Mouse (Mus musculus): Measurements from ENCODE around the gene BC049715. TPM values are rescaled to one million over a fixed set of nuclear protein-coding genes. Genes with fewer than 3 reads are reported as not detected.
A peak's percentile ranks its signal among the peaks of the same experiment; 100 is the strongest.

BC049715 gene
- polyA plus RNA-seq, 1 experiment from 2014 or later, result 2.7 TPM

DNA sequence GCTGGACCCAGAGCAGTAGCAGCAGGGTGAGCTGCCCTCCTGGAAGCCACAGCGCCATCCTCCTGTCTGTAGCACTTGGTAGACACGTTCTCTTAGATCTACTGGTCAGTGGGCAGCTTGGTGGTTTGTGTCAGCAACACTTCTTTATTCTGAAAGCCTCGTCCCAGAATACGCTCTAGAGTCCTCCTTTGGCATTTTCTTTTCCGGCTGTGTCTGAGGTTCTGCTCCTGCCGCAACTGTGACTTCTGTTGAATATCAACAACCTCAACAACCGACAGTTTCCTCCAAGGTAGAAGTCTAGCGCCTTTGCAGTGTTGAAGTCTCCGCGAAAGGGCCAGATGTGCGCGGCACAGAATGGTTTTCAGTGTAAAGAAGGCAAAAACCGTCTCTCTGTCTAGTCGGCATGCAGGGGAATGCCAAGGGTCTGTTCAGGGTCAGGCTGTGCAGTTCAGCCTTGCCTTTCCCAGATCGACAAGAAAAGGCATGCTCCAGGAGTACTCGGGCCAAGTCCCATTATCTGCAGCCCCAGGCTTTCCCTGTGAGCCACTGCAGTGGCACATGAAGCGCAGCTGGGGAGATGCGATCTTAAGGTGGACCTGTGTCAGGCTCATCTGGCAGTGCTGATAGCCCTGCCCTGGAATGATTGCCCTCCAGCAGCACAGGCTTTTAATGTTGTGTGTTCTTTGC lies 29.9 kb downstream of the BC049715 start, which contains the start of gene Art4:
Art4 (minus strand) TSS at position 548 of the 687 bp plus-strand sequence.
- Histone ChIP-seq H3K4me3 (ENCODE audit: low read depth, low read length) (no peak within 1 kb of the TSS), H3K4me2 (ENCODE audit: low read depth, severe bottlenecking) (no peak within 1 kb of the TSS), H3K4me1 (ENCODE audit: control insufficient read depth, insufficient read depth, low read length) (peaks cover 8% of the 10 kb centered on the region; the same call in 1 of the 2 replicates), H3K27me3 (ENCODE audit: control insufficient read depth, insufficient read depth, low read length) (no peaks in the 10 kb centered on the region), H3K9ac (ENCODE audit: low read length) (0 out of 2 replicates have a peak within 1 kb of the TSS, but pooled peaks have one; percentile 14), H3K9me3 (ENCODE audit: control insufficient read depth, low read length) (no peaks in the 10 kb centered on the region), H3K27ac (replicated peaks; ENCODE audit: low read depth, low read length) (no peak within 1 kb of the TSS), H3K36me3 (ENCODE audit: control insufficient read depth, insufficient read depth, low read length) (no peaks in the 10 kb centered on the region)
- DNase-seq (ENCODE audit: low spot score), result peak; percentile 33
- WGBS, result 63% methylated on average over 18 of the region's 18 CpGs
- ATAC-seq (ENCODE audit: insufficient number of reproducible peaks, low FRiP score, low TSS enrichment, low read depth), result no peak

DNA sequence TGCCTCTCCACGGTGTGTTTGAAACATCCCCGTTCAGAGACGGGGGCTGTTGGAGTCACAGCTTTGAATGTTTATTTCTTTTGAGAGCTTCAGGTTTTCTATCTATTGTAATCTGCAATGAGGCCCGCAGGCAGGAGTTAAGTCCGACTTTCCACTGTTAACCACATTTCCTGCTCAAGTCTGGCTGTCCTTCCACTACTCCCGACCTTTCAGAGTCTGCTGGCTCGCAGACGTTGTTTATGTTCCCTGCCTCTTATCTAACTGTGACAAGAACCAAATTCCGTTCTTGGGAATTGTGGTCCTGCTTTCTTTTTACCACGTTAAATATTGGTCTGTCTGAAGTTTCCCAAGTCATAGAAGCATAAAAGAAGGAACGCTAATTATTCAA lies 30.4 kb downstream of the BC049715 start:
- Histone ChIP-seq H3K4me3 (ENCODE audit: low read depth, low read length) (no peak overlapping the region), H3K4me1 (ENCODE audit: control insufficient read depth, insufficient read depth, low read length) (peaks cover 4% of the 10 kb centered on the region; the same call in 1 of the 2 replicates), H3K4me2 (ENCODE audit: low read depth, severe bottlenecking) (no peak overlapping the region), H3K9me3 (ENCODE audit: control insufficient read depth, low read length) (no peaks in the 10 kb centered on the region), H3K27ac (replicated peaks; ENCODE audit: low read depth, low read length) (no peak overlapping the region), H3K27me3 (ENCODE audit: control insufficient read depth, insufficient read depth, low read length) (no peaks in the 10 kb centered on the region), H3K9ac (ENCODE audit: low read length) (no peak overlapping the region), H3K36me3 (ENCODE audit: control insufficient read depth, insufficient read depth, low read length) (no peaks in the 10 kb centered on the region)
- 24% methylated on average over 11 of the region's 11 CpGs for WGBS
- no peak for DNase-seq (ENCODE audit: low spot score)
- no peak for ATAC-seq (ENCODE audit: insufficient number of reproducible peaks, low FRiP score, low TSS enrichment, low read depth)

GRCm38 (mm10) chr6:136858420-136858819 lies 31.0 kb downstream of the BC049715 start:
- DNase-seq (ENCODE audit: low spot score) (no peak), ATAC-seq (ENCODE audit: insufficient number of reproducible peaks, low FRiP score, low TSS enrichment, low read depth) (no peak)
- no peak overlapping the region for H3K4me2 ChIP-seq (ENCODE audit: low read depth, severe bottlenecking)
- H3K36me3 ChIP-seq (ENCODE audit: control insufficient read depth, insufficient read depth, low read length), result no peaks in the 10 kb centered on the region
- no peak overlapping the region for H3K9ac ChIP-seq (ENCODE audit: low read length)
- H3K9me3 ChIP-seq (ENCODE audit: control insufficient read depth, low read length), result no peaks in the 10 kb centered on the region
- 75% methylated on average over 8 of the region's 8 CpGs for WGBS
- no peaks in the 10 kb centered on the region for H3K27me3 ChIP-seq (ENCODE audit: control insufficient read depth, insufficient read depth, low read length)
- H3K4me3 ChIP-seq (ENCODE audit: low read depth, low read length), result no peak overlapping the region
- peaks cover 3% of the 10 kb centered on the region; the same call in 1 of the 2 replicates for H3K4me1 ChIP-seq (ENCODE audit: control insufficient read depth, insufficient read depth, low read length)
- no peak overlapping the region for H3K27ac ChIP-seq (replicated peaks; ENCODE audit: low read depth, low read length)

DNA sequence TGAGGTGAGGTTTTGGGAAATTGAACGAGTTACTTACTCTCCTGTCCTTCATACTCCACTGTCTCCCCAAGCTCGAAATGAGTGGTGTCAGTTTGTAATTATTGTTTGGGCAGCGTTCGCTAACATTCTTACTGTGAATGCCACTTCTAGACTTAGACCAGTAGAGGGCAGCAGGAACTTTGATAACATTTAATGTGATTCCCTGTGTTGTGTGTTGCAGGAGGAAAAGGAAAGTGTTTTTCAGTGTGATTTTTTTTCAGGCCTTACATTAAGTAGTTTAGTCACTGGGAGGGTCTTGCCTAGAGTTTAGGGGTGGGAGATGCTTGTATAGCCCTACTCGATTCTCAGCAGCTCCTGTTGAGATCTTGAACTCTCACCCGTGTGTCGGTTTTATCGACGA lies 33.6 kb downstream of the BC049715 start:
- no peaks in the 10 kb centered on the region for H3K27me3 ChIP-seq (ENCODE audit: control insufficient read depth, insufficient read depth, low read length)
- no peak overlapping the region for H3K4me2 ChIP-seq (ENCODE audit: low read depth, severe bottlenecking)
- peaks cover 3% of the 10 kb centered on the region; the same call in 1 of the 2 replicates for H3K4me1 ChIP-seq (ENCODE audit: control insufficient read depth, insufficient read depth, low read length)
- H3K36me3 ChIP-seq (ENCODE audit: control insufficient read depth, insufficient read depth, low read length), result no peaks in the 10 kb centered on the region
- ATAC-seq (ENCODE audit: insufficient number of reproducible peaks, low FRiP score, low TSS enrichment, low read depth) (no peak), DNase-seq (ENCODE audit: low spot score) (peak; percentile 34)
- 47% methylated on average over 9 of the region's 9 CpGs for WGBS
- no peak overlapping the region for H3K4me3 ChIP-seq (ENCODE audit: low read depth, low read length)
- no peaks in the 10 kb centered on the region for H3K9me3 ChIP-seq (ENCODE audit: control insufficient read depth, low read length)
- H3K27ac ChIP-seq (replicated peaks; ENCODE audit: low read depth, low read length), result no peak overlapping the region
- no peak overlapping the region for H3K9ac ChIP-seq (ENCODE audit: low read length)

GRCm38 (mm10) chr6:136865360-136865759 lies 37.9 kb downstream of the BC049715 start:
- Histone ChIP-seq H3K9me3 (ENCODE audit: control insufficient read depth, low read length) (no peaks in the 10 kb centered on the region), H3K4me2 (ENCODE audit: low read depth, severe bottlenecking) (no peak overlapping the region), H3K4me3 (ENCODE audit: low read depth, low read length) (no peak overlapping the region), H3K36me3 (ENCODE audit: control insufficient read depth, insufficient read depth, low read length) (no peaks in the 10 kb centered on the region), H3K27ac (replicated peaks; ENCODE audit: low read depth, low read length) (no peak overlapping the region), H3K4me1 (ENCODE audit: control insufficient read depth, insufficient read depth, low read length) (no peaks in the 10 kb centered on the region), H3K9ac (ENCODE audit: low read length) (no peak overlapping the region), H3K27me3 (ENCODE audit: control insufficient read depth, insufficient read depth, low read length) (no peaks in the 10 kb centered on the region)
- DNase-seq (ENCODE audit: low spot score) (no peak), ATAC-seq (ENCODE audit: insufficient number of reproducible peaks, low FRiP score, low TSS enrichment, low read depth) (no peak)
- WGBS, result 90% methylated on average over 5 of the region's 5 CpGs

- Histone ChIP-seq H3K4me3 (ENCODE audit: low read depth, low read length) (no peak overlapping the region), H3K36me3 (ENCODE audit: control insufficient read depth, insufficient read depth, low read length) (no peaks in the 10 kb centered on the region), H3K27me3 (ENCODE audit: control insufficient read depth, insufficient read depth, low read length) (no peaks in the 10 kb centered on the region), H3K9ac (ENCODE audit: low read length) (no peak overlapping the region), H3K4me1 (ENCODE audit: control insufficient read depth, insufficient read depth, low read length) (no peaks in the 10 kb centered on the region), H3K4me2 (ENCODE audit: low read depth, severe bottlenecking) (no peak overlapping the region), H3K27ac (replicated peaks; ENCODE audit: low read depth, low read length) (no peak overlapping the region), H3K9me3 (ENCODE audit: control insufficient read depth, low read length) (no peaks in the 10 kb centered on the region)
- ATAC-seq (ENCODE audit: insufficient number of reproducible peaks, low FRiP score, low TSS enrichment, low read depth), result no peak
- no peak for DNase-seq (ENCODE audit: low spot score)
- WGBS, result 74% methylated on average over 4 of the region's 4 CpGs
These were observed 38.7 kb downstream of the BC049715 start for GRCm38 (mm10) chr6:136866150-136866549.

- 80% methylated on average over 5 of the region's 5 CpGs for WGBS
- Histone ChIP-seq H3K4me2 (ENCODE audit: low read depth, severe bottlenecking) (no peak overlapping the region), H3K27me3 (ENCODE audit: control insufficient read depth, insufficient read depth, low read length) (no peaks in the 10 kb centered on the region), H3K4me3 (ENCODE audit: low read depth, low read length) (no peak overlapping the region), H3K4me1 (ENCODE audit: control insufficient read depth, insufficient read depth, low read length) (no peaks in the 10 kb centered on the region), H3K9me3 (ENCODE audit: control insufficient read depth, low read length) (no peaks in the 10 kb centered on the region), H3K27ac (replicated peaks; ENCODE audit: low read depth, low read length) (no peak overlapping the region), H3K9ac (ENCODE audit: low read length) (no peak overlapping the region), H3K36me3 (ENCODE audit: control insufficient read depth, insufficient read depth, low read length) (no peaks in the 10 kb centered on the region)
- DNase-seq (ENCODE audit: low spot score) (no peak), ATAC-seq (ENCODE audit: insufficient number of reproducible peaks, low FRiP score, low TSS enrichment, low read depth) (no peak)
These were observed 41.5 kb downstream of the BC049715 start for GRCm38 (mm10) chr6:136868921-136869320.

GRCm38 (mm10) chr6:136874599-136874998 lies 47.2 kb downstream of the BC049715 start:
- 83% methylated on average over 8 of the region's 8 CpGs for WGBS
- H3K27ac ChIP-seq (replicated peaks; ENCODE audit: low read depth, low read length), result no peak overlapping the region
- H3K4me1 ChIP-seq (ENCODE audit: control insufficient read depth, insufficient read depth, low read length), result 0 out of 2 replicates have a peak, but pooled peaks cover 3% of the 10 kb centered on the region
- no peak for ATAC-seq (ENCODE audit: insufficient number of reproducible peaks, low FRiP score, low TSS enrichment, low read depth)
- H3K9ac ChIP-seq (ENCODE audit: low read length), result no peak overlapping the region
- H3K27me3 ChIP-seq (ENCODE audit: control insufficient read depth, insufficient read depth, low read length), result no peaks in the 10 kb centered on the region
- no peak overlapping the region for H3K4me2 ChIP-seq (ENCODE audit: low read depth, severe bottlenecking)
- no peak for DNase-seq (ENCODE audit: low spot score)
- no peaks in the 10 kb centered on the region for H3K36me3 ChIP-seq (ENCODE audit: control insufficient read depth, insufficient read depth, low read length)
- no peaks in the 10 kb centered on the region for H3K9me3 ChIP-seq (ENCODE audit: control insufficient read depth, low read length)
- H3K4me3 ChIP-seq (ENCODE audit: low read depth, low read length), result no peak overlapping the region

Data from limb, embryonic 11.5 days (tissue).